Mouse (Mus musculus) liver, postnatal 0 days (tissue): Measurements from ENCODE around the gene Alox5.

ENCODE experiments used
- CTCF ChIP-seq: sonication (generic); IDR thresholded peaks from 2 replicates; pipeline ENCODE4 v1.5.1; 2016; ENCODE audit warnings: antibody characterized with exemption, low read depth
- EP300 ChIP-seq: IDR thresholded peaks from 2 replicates; pipeline ENCODE4 v1.6.1; 2016; ENCODE audit warnings: antibody characterized with exemption, low read depth, mild to moderate bottlenecking

DNA sequence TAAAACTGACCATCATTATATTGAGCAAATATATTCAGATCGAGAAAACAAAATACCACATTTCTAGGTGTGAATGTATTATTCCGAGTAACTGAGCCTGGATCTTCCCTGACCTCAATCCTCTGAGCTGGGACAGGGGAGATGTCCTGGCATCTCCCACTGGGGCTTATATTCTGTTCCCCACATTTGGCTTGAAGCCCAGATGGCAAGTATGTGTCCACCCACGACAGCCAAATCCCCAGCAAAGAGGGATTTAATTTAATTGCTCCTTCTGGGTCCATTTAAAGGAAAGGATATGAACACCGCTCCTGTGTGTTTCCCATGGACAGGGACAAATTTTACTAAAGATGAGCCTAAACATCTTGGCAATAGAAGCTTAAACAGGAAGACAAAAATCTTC is 27.8 kb upstream of the Alox5 start, which contains the start of gene Olfr211:
- no peak for TF ChIP-seq CTCF
- no peak for TF ChIP-seq EP300
